In the genomic region with DNA sequence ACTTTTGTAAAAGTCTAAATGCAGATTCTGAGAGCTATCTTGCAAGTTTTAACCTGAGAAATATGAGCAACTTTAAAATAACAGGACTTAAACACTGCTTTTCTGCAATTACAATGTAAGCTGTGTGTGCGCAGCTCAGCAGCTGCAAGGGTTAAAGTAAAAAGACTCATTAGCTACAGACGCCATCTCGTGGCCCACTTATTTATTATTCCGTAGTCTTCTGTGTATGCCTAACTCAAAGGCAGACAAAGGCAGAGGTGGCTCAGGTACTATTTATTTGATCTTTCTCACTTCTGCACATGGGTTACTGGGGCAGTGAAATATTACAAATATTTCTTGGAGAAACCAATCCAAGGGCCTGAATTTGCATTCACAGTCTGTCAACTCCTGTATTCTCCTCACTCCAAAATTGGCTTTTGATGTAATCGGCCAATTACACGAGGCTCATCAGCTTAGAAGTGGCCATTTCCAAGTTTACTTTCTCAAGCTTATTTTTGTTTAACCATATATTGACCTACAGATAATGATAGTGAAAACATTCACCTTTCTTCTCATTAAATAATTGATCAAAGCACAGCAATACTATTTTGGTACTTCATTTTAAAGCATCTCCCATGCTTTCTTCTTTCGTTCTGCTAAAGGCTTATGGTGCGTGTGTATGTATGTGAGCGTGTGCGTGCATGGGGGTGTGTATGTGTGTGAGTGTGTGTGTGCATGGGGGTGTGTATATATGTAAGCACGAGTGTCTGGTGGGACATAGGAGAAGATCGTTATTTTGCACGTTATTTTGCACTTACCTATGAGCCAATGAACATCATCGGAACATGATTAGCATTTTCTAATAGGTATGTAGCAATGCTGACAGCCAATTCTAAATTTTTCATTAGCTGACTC, we compare ENCODE assay signal across 7 mouse cellular contexts.
DNase-seq lines count a peak whose midpoint lies in the region; ATAC-seq lines count a peak whose summit lies in the region.

No protein-coding gene starts in this region.

- H3K9me3 ChIP-seq in midbrain, embryonic 14.5 days (ENCODE audit: control insufficient read depth, low read length), result no peaks in the 10 kb centered on the region

- no peaks in the 10 kb centered on the region for H3K36me3 ChIP-seq in midbrain, embryonic 14.5 days (ENCODE audit: control insufficient read depth, insufficient read depth, low read length)

- no peak overlapping the region for H3K9ac ChIP-seq in midbrain, embryonic 14.5 days (replicated peaks; ENCODE audit: low read length)

- no peaks in the 10 kb centered on the region for H3K4me1 ChIP-seq in midbrain, embryonic 14.5 days (ENCODE audit: control insufficient read depth, insufficient read depth, low read length)

- no peak overlapping the region for H3K4me2 ChIP-seq in midbrain, embryonic 14.5 days (ENCODE audit: low read length)

- no peak overlapping the region for H3K27ac ChIP-seq in midbrain, embryonic 14.5 days (replicated peaks; ENCODE audit: low read depth, low read length)

- DNase-seq in 416B (ENCODE audit: low read depth), result peak; percentile 5
- peak; percentile 11 for DNase-seq in NIH3T3 (ENCODE audit: low read depth)
- peak; percentile 9 to 26 for DNase-seq in frontal cortex, postnatal 25 days (ENCODE audit: low spot score in 2 of 2)
- DNase-seq in layer of hippocampus, adult 9-10 months (ENCODE audit: low spot score), result peak; percentile 62
- peak; percentile 88 for DNase-seq in midbrain, embryonic 14.5 days
- DNase-seq in urinary bladder, adult 18-20 months (ENCODE audit: low spot score in 2 of 2), result no peak
- no peak for DNase-seq in ovary, postnatal 36 days (ENCODE audit: low spot score)

- whole genome bisulfite sequencing in midbrain, embryonic 14.5 days, result 64% methylated on average over 14 of the region's 14 CpGs

- H3K4me3 ChIP-seq in midbrain, embryonic 14.5 days (replicated peaks; ENCODE audit: low read depth, low read length), result no peak overlapping the region

- ATAC-seq in midbrain, embryonic 14.5 days (ENCODE audit: low FRiP score, low TSS enrichment), result peak; percentile 82

- H3K27me3 ChIP-seq in midbrain, embryonic 14.5 days (ENCODE audit: control insufficient read depth, insufficient read depth, low read length), result no peaks in the 10 kb centered on the region

Comparison
In these comparisons a context has a peak if more than half of its experiments do, and no peak if none do; other contexts are left out.
1. DNase-seq: peak in 416B (single experiment), NIH3T3 (single experiment), frontal cortex, postnatal 25 days (2 of 2), layer of hippocampus, adult 9-10 months (single experiment) and midbrain, embryonic 14.5 days (single experiment); none in urinary bladder, adult 18-20 months (0 of 2) and ovary, postnatal 36 days (single experiment).